Mouse (Mus musculus) cortical plate, adult 2 months (tissue): ENCODE results near the gene BC067074. TPM values are rescaled to one million over a fixed set of nuclear protein-coding genes. Genes with fewer than 3 reads are reported as not detected.

Source experiments
- H3K27ac ChIP-seq: fragments of 200-500 bp; 2 replicates; pipeline ENCODE4 v1.5.1; 2012; ENCODE audit warnings: low read length, control low read depth, inconsistent platforms; ENCODE audit not compliant: insufficient read depth
- H3K4me1 ChIP-seq: fragments of 200-500 bp; 2 replicates; pipeline ENCODE4 v1.6.1; 2011; ENCODE audit warnings: low read length; ENCODE audit not compliant: control insufficient read depth, insufficient read depth
- H3K4me3 ChIP-seq: fragments of 200-500 bp; 2 replicates; pipeline ENCODE4 v1.5.1; 2011; ENCODE audit warnings: mild to moderate bottlenecking, low read length, control low read depth; ENCODE audit not compliant: insufficient read depth
- CTCF ChIP-seq: fragments of 200-500 bp; IDR thresholded peaks from 2 replicates; pipeline ENCODE4 v1.5.1; 2011; ENCODE audit warnings: mild to moderate bottlenecking, control low read depth, low read length; ENCODE audit not compliant: insufficient read depth; ENCODE audit errors: extremely low read depth
- POLR2A ChIP-seq: fragments of 200-500 bp; IDR thresholded peaks from 2 replicates; pipeline ENCODE4 v1.6.1; 2011; ENCODE audit warnings: mild to moderate bottlenecking, low read length, control low read depth; ENCODE audit not compliant: insufficient read depth; ENCODE audit errors: extremely low read depth
- polyA plus RNA-seq: library from polyadenylated mRNA; depleted of rRNA; stranded (reverse); fragments of >200 nt; gene quantifications from 2 replicates; pipeline ENCODE4 v1.2.3, GENCODE M21; 2012

BC067074 gene
- polyA plus RNA-seq, 1 experiment, result 1.1 TPM

GRCm38 (mm10) chr13:113341161-113341560, 48.2 kb downstream of the BC067074 start:
- TF ChIP-seq CTCF (no peak), POLR2A (no peak)

GRCm38 (mm10) chr13:113342355-113342919, 49.5 kb downstream of the BC067074 start:
- Histone ChIP-seq H3K4me3 (no peak overlapping the region), H3K4me1 (peaks cover 1% of the 10 kb centered on the region; the same call in 1 of the 2 replicates), H3K27ac (no peak overlapping the region)
- TF ChIP-seq POLR2A, result no peak

More at GRCm38 (mm10) chr13:113341161-113341560, 48.2 kb downstream of the BC067074 start:
- Histone ChIP-seq H3K27ac (no peak overlapping the region), H3K4me1 (peaks cover 1% of the 10 kb centered on the region; the same call in 1 of the 2 replicates), H3K4me3 (no peak overlapping the region)

GRCm38 (mm10) chr13:113350743-113351430, 57.9 kb downstream of the BC067074 start:
- Histone ChIP-seq H3K4me1 (no peaks in the 10 kb centered on the region), H3K4me3 (no peak overlapping the region), H3K27ac (no peak overlapping the region)
- TF ChIP-seq CTCF (no peak), POLR2A (no peak)

GRCm38 (mm10) chr13:113353546-113353945, 60.6 kb downstream of the BC067074 start:
- Histone ChIP-seq H3K4me3 (no peak overlapping the region), H3K4me1 (no peaks in the 10 kb centered on the region), H3K27ac (no peak overlapping the region)
- no peak for TF ChIP-seq POLR2A
- no peak for TF ChIP-seq CTCF

GRCm38 (mm10) chr13:113353955-113354354, 61.0 kb downstream of the BC067074 start:
- Histone ChIP-seq H3K4me1 (no peaks in the 10 kb centered on the region), H3K27ac (no peak overlapping the region), H3K4me3 (no peak overlapping the region)
- TF ChIP-seq POLR2A, result no peak
- no peak for TF ChIP-seq CTCF

- no peak overlapping the region for H3K4me3 ChIP-seq
- TF ChIP-seq CTCF (no peak), POLR2A (no peak)
- H3K27ac ChIP-seq, result no peak overlapping the region
- no peaks in the 10 kb centered on the region for H3K4me1 ChIP-seq
These were observed 62.1 kb downstream of the BC067074 start for GRCm38 (mm10) chr13:113355022-113355421.

- Histone ChIP-seq H3K27ac (no peak overlapping the region), H3K4me3 (no peak overlapping the region), H3K4me1 (no peaks in the 10 kb centered on the region)
- TF ChIP-seq POLR2A, result no peak
- TF ChIP-seq CTCF, result no peak
These were observed 64.6 kb downstream of the BC067074 start for GRCm38 (mm10) chr13:113357438-113358144.

- H3K4me3 ChIP-seq, result no peak overlapping the region
- no peak overlapping the region for H3K27ac ChIP-seq
- H3K4me1 ChIP-seq, result no peaks in the 10 kb centered on the region
- TF ChIP-seq POLR2A (no peak), CTCF (no peak)
These were observed 66.7 kb downstream of the BC067074 start for GRCm38 (mm10) chr13:113359676-113360075.

- Histone ChIP-seq H3K4me1 (no peaks in the 10 kb centered on the region), H3K27ac (no peak overlapping the region), H3K4me3 (no peak overlapping the region)
- TF ChIP-seq POLR2A (no peak), CTCF (no peak)
These were observed 73.0 kb downstream of the BC067074 start for GRCm38 (mm10) chr13:113365976-113366375.
